Mouse (Mus musculus): Measurements from ENCODE around the gene Sugp2. TPM values are rescaled to one million over a fixed set of nuclear protein-coding genes. Genes with fewer than 3 reads are reported as not detected.
A peak's percentile ranks its signal among the peaks of the same experiment; 100 is the strongest.

The Sugp2 gene
- polyA plus RNA-seq, 1 experiment from 2014 or later = 40.8 TPM

GRCm38 (mm10) chr8:70257456-70257855, 23.4 kb downstream of the Sugp2 start:
- Histone ChIP-seq H3K9me3 (ENCODE audit: control insufficient read depth, low read length) (no peaks in the 10 kb centered on the region), H3K4me1 (replicated peaks; ENCODE audit: control insufficient read depth, insufficient read depth, low read length) (peaks cover 7% of the 10 kb centered on the region; the same call in 1 of the 2 replicates), H3K36me3 (ENCODE audit: control insufficient read depth, insufficient read depth, low read length) (peaks cover 69% of the 10 kb centered on the region), H3K4me3 (ENCODE audit: low read depth, low read length) (no peak overlapping the region), H3K9ac (ENCODE audit: low read depth, low read length) (no peak overlapping the region), H3K4me2 (no peak overlapping the region), H3K27ac (ENCODE audit: low read depth, low read length) (no peak overlapping the region), H3K27me3 (replicated peaks; ENCODE audit: control insufficient read depth, insufficient read depth, low read length) (no peaks in the 10 kb centered on the region)
- DNase-seq (ENCODE audit: low spot score) (no peak), ATAC-seq (replicated peaks; ENCODE audit: low FRiP score) (no peak)
- WGBS = 81% methylated on average over 3 of the region's 3 CpGs

DNA sequence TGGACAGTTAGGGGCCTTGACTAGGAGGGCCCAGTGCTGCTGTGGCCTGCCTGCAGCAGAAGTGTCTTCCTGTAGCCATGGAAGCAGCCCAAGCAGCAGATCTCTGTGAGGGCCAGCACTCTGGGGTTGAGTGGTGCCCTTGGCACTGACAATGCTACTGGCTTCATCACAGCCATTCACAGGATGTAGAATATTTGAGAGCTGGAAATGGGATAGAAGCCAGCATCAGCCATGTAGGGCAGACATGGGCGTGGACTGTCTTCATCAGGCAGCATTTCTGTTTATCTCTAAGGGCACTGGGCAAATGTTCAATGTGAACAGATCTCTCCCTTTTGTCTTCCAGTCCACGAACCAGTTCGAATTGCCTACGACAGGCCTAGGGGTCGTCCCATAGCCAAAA, 24.6 kb downstream of the Sugp2 start:
- DNase-seq (ENCODE audit: low spot score) = no peak
- Histone ChIP-seq H3K27me3 (replicated peaks; ENCODE audit: control insufficient read depth, insufficient read depth, low read length) (no peaks in the 10 kb centered on the region), H3K4me3 (ENCODE audit: low read depth, low read length) (no peak overlapping the region), H3K27ac (ENCODE audit: low read depth, low read length) (no peak overlapping the region), H3K9ac (ENCODE audit: low read depth, low read length) (no peak overlapping the region), H3K4me1 (replicated peaks; ENCODE audit: control insufficient read depth, insufficient read depth, low read length) (peaks cover 7% of the 10 kb centered on the region; the same call in 1 of the 2 replicates), H3K36me3 (ENCODE audit: control insufficient read depth, insufficient read depth, low read length) (peaks cover 68% of the 10 kb centered on the region), H3K9me3 (ENCODE audit: control insufficient read depth, low read length) (no peaks in the 10 kb centered on the region), H3K4me2 (no peak overlapping the region)
- 81% methylated on average over 5 of the region's 5 CpGs for WGBS
- ATAC-seq (replicated peaks; ENCODE audit: low FRiP score) = no peak

- Histone ChIP-seq H3K4me1 (replicated peaks; ENCODE audit: control insufficient read depth, insufficient read depth, low read length) (peaks cover 7% of the 10 kb centered on the region; the same call in 1 of the 2 replicates), H3K9me3 (ENCODE audit: control insufficient read depth, low read length) (no peaks in the 10 kb centered on the region), H3K36me3 (ENCODE audit: control insufficient read depth, insufficient read depth, low read length) (peaks cover 68% of the 10 kb centered on the region), H3K9ac (ENCODE audit: low read depth, low read length) (no peak overlapping the region), H3K4me3 (ENCODE audit: low read depth, low read length) (no peak overlapping the region), H3K27me3 (replicated peaks; ENCODE audit: control insufficient read depth, insufficient read depth, low read length) (no peaks in the 10 kb centered on the region), H3K27ac (ENCODE audit: low read depth, low read length) (no peak overlapping the region), H3K4me2 (no peak overlapping the region)
- no peak for DNase-seq (ENCODE audit: low spot score)
- 60% methylated on average over 2 of the region's 2 CpGs for WGBS
- ATAC-seq (replicated peaks; ENCODE audit: low FRiP score) = 0 out of 2 replicates have a peak, but pooled peaks have one; percentile 60
These were observed 25.0 kb downstream of the Sugp2 start for GRCm38 (mm10) chr8:70259043-70259442.

DNA sequence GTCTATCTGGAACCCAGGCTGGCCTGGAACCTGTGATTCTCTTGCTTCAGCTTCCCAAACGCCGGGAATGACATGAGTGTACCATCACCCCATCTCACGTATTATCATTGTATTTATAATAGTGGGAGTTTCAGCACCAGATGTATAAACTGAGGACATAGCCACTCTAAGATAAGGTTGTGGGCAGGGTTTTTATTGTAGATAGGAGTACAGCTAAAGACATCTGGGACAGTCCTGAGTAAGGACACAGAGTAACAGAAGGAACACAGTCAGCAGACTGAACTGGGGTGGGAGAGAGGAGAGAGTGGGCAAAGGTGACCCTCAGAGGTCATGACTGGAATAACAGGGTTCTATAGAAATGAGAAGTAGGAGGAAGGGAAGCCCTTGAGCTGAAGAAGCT, 33.6 kb downstream of the Sugp2 start:
- Histone ChIP-seq H3K27me3 (replicated peaks; ENCODE audit: control insufficient read depth, insufficient read depth, low read length) (no peaks in the 10 kb centered on the region), H3K9ac (ENCODE audit: low read depth, low read length) (no peak overlapping the region), H3K4me1 (replicated peaks; ENCODE audit: control insufficient read depth, insufficient read depth, low read length) (peaks cover 26% of the 10 kb centered on the region), H3K4me3 (ENCODE audit: low read depth, low read length) (no peak overlapping the region), H3K4me2 (no peak overlapping the region), H3K27ac (ENCODE audit: low read depth, low read length) (no peak overlapping the region), H3K36me3 (ENCODE audit: control insufficient read depth, insufficient read depth, low read length) (peaks cover 16% of the 10 kb centered on the region), H3K9me3 (ENCODE audit: control insufficient read depth, low read length) (no peaks in the 10 kb centered on the region)
- no peak for DNase-seq (ENCODE audit: low spot score)
- ATAC-seq (replicated peaks; ENCODE audit: low FRiP score) = peak; percentile 58; the same call in 1 of the 2 replicates
- 53% methylated on average over 3 of the region's 3 CpGs for WGBS

GRCm38 (mm10) chr8:70268311-70268710, 34.3 kb downstream of the Sugp2 start:
- H3K27me3 ChIP-seq (replicated peaks; ENCODE audit: control insufficient read depth, insufficient read depth, low read length) = no peaks in the 10 kb centered on the region
- H3K36me3 ChIP-seq (ENCODE audit: control insufficient read depth, insufficient read depth, low read length) = peaks cover 11% of the 10 kb centered on the region; the same call in 1 of the 2 replicates
- 0 out of 2 replicates have a peak, but pooled peaks have one; percentile 32 for ATAC-seq (replicated peaks; ENCODE audit: low FRiP score)
- H3K4me3 ChIP-seq (ENCODE audit: low read depth, low read length) = no peak overlapping the region
- no peaks in the 10 kb centered on the region for H3K9me3 ChIP-seq (ENCODE audit: control insufficient read depth, low read length)
- no peak overlapping the region for H3K4me2 ChIP-seq
- no peak for DNase-seq (ENCODE audit: low spot score)
- peaks cover 32% of the 10 kb centered on the region for H3K4me1 ChIP-seq (replicated peaks; ENCODE audit: control insufficient read depth, insufficient read depth, low read length)
- H3K27ac ChIP-seq (ENCODE audit: low read depth, low read length) = no peak overlapping the region
- whole genome bisulfite sequencing = 67% methylated on average over 5 of the region's 5 CpGs
- no peak overlapping the region for H3K9ac ChIP-seq (ENCODE audit: low read depth, low read length)

- no peak overlapping the region for H3K4me3 ChIP-seq (ENCODE audit: low read depth, low read length)
- WGBS = 41% methylated on average over 11 of the region's 11 CpGs
- no peak overlapping the region for H3K27ac ChIP-seq (ENCODE audit: low read depth, low read length)
- peaks cover 7% of the 10 kb centered on the region; the same call in 1 of the 2 replicates for H3K36me3 ChIP-seq (ENCODE audit: control insufficient read depth, insufficient read depth, low read length)
- peaks cover 32% of the 10 kb centered on the region for H3K4me1 ChIP-seq (replicated peaks; ENCODE audit: control insufficient read depth, insufficient read depth, low read length)
- H3K9me3 ChIP-seq (ENCODE audit: control insufficient read depth, low read length) = no peaks in the 10 kb centered on the region
- ATAC-seq (replicated peaks; ENCODE audit: low FRiP score) (no peak), DNase-seq (ENCODE audit: low spot score) (no peak)
- no peaks in the 10 kb centered on the region for H3K27me3 ChIP-seq (replicated peaks; ENCODE audit: control insufficient read depth, insufficient read depth, low read length)
- no peak overlapping the region for H3K4me2 ChIP-seq
- H3K9ac ChIP-seq (ENCODE audit: low read depth, low read length) = no peak overlapping the region
These were observed 35.0 kb downstream of the Sugp2 start for GRCm38 (mm10) chr8:70268799-70269565.

- H3K9me3 ChIP-seq (ENCODE audit: control insufficient read depth, low read length) = no peaks in the 10 kb centered on the region
- H3K36me3 ChIP-seq (ENCODE audit: control insufficient read depth, insufficient read depth, low read length) = no peaks in the 10 kb centered on the region
- peaks cover 38% of the 10 kb centered on the region for H3K4me1 ChIP-seq (replicated peaks; ENCODE audit: control insufficient read depth, insufficient read depth, low read length)
- no peaks in the 10 kb centered on the region for H3K27me3 ChIP-seq (replicated peaks; ENCODE audit: control insufficient read depth, insufficient read depth, low read length)
- 47% methylated on average over 3 of the region's 3 CpGs for WGBS
- no peak overlapping the region for H3K4me2 ChIP-seq
- H3K9ac ChIP-seq (ENCODE audit: low read depth, low read length) = no peak overlapping the region
- H3K4me3 ChIP-seq (ENCODE audit: low read depth, low read length) = no peak overlapping the region
- no peak for DNase-seq (ENCODE audit: low spot score)
- no peak overlapping the region for H3K27ac ChIP-seq (ENCODE audit: low read depth, low read length)
- peak; percentile 58 for ATAC-seq (replicated peaks; ENCODE audit: low FRiP score)
These were observed 38.9 kb downstream of the Sugp2 start for GRCm38 (mm10) chr8:70272949-70273348.

DNA sequence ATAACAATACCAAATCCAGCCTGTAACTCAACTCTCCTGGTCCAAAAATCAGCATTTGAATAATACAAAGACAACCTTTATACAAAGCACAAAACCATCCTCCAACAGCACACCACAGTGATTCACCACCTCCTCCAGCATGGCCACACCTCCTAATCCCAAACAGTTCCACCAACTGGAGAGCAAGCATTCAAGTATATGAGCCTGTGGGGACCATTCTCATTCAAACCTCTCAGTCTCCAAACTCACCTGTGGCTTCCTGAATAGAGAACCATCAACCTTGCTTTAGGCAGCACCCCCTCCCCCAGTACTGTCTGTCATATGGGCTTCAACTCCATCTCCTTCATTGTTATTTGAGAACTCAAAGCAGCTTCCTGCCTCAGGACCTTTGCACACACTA, 40.3 kb downstream of the Sugp2 start:
- Histone ChIP-seq H3K4me2 (no peak overlapping the region), H3K36me3 (ENCODE audit: control insufficient read depth, insufficient read depth, low read length) (no peaks in the 10 kb centered on the region), H3K4me3 (ENCODE audit: low read depth, low read length) (no peak overlapping the region), H3K27ac (ENCODE audit: low read depth, low read length) (no peak overlapping the region), H3K9ac (ENCODE audit: low read depth, low read length) (no peak overlapping the region), H3K9me3 (ENCODE audit: control insufficient read depth, low read length) (no peaks in the 10 kb centered on the region), H3K27me3 (replicated peaks; ENCODE audit: control insufficient read depth, insufficient read depth, low read length) (no peaks in the 10 kb centered on the region), H3K4me1 (replicated peaks; ENCODE audit: control insufficient read depth, insufficient read depth, low read length) (peaks cover 42% of the 10 kb centered on the region)
- DNase-seq (ENCODE audit: low spot score) (no peak), ATAC-seq (replicated peaks; ENCODE audit: low FRiP score) (no peak)

- Histone ChIP-seq H3K4me3 (ENCODE audit: low read depth, low read length) (no peak overlapping the region), H3K27ac (ENCODE audit: low read depth, low read length) (peak overlapping the region; percentile 69), H3K4me1 (replicated peaks; ENCODE audit: control insufficient read depth, insufficient read depth, low read length) (peaks cover 56% of the 10 kb centered on the region), H3K9me3 (ENCODE audit: control insufficient read depth, low read length) (no peaks in the 10 kb centered on the region), H3K9ac (ENCODE audit: low read depth, low read length) (peak overlapping the region; percentile 43; the same call in 1 of the 2 replicates), H3K4me2 (peak overlapping the region; percentile 35; the same call in 1 of the 2 replicates), H3K36me3 (ENCODE audit: control insufficient read depth, insufficient read depth, low read length) (no peaks in the 10 kb centered on the region), H3K27me3 (replicated peaks; ENCODE audit: control insufficient read depth, insufficient read depth, low read length) (no peaks in the 10 kb centered on the region)
- 37% methylated on average over 3 of the region's 3 CpGs for whole genome bisulfite sequencing
- ATAC-seq (replicated peaks; ENCODE audit: low FRiP score) (peak; percentile 78), DNase-seq (ENCODE audit: low spot score) (peak; percentile 46)
These were observed 42.5 kb downstream of the Sugp2 start for GRCm38 (mm10) chr8:70276476-70276875.

All from liver, embryonic 11.5 days (tissue).